Mouse (Mus musculus) layer of hippocampus, adult 8-10 months (tissue): ENCODE measurements around the gene Tamm41. TPM values are rescaled to one million over a fixed set of nuclear protein-coding genes. Genes with fewer than 3 reads are reported as not detected.

Experiments used
- total RNA-seq, 4 experiments: library from RNA; stranded (reverse); gene quantifications; 2 replicates each; pipeline ENCODE4 v1.2.4; 2022

The Tamm41 gene
- total RNA-seq, 4 experiments from 2014 or later: 16.0 to 22.9 (median 22.3) TPM

Other genes with a start within 250 kb of the Tamm41 start
- 10 to 100 TPM; 48.9 to 53.4 (median 49.5) TPM for gene Vgll4, start 67.9 kb downstream of the Tamm41 start, total RNA-seq
- 100 to 1,000 TPM; 513 to 623 (median 572) TPM for gene Syn2, start 97.0 kb upstream of the Tamm41 start, total RNA-seq
- gene Gm17482, start 189.5 kb upstream of the Tamm41 start, total RNA-seq: not detected
- gene Timp4, start 214.3 kb upstream of the Tamm41 start, total RNA-seq: 10 to 100 TPM; 16.5 to 24.2 (median 23.7) TPM